Mouse (Mus musculus) lung, postnatal 36 days (tissue): ENCODE measurements around the gene Rbbp8nl.

Experiments
- DNase-seq: peaks from one replicate; pipeline ENCODE4 v3.0.0; 2022; ENCODE audit warnings: mixed read lengths

Gene Rbbp8nl

DNA sequence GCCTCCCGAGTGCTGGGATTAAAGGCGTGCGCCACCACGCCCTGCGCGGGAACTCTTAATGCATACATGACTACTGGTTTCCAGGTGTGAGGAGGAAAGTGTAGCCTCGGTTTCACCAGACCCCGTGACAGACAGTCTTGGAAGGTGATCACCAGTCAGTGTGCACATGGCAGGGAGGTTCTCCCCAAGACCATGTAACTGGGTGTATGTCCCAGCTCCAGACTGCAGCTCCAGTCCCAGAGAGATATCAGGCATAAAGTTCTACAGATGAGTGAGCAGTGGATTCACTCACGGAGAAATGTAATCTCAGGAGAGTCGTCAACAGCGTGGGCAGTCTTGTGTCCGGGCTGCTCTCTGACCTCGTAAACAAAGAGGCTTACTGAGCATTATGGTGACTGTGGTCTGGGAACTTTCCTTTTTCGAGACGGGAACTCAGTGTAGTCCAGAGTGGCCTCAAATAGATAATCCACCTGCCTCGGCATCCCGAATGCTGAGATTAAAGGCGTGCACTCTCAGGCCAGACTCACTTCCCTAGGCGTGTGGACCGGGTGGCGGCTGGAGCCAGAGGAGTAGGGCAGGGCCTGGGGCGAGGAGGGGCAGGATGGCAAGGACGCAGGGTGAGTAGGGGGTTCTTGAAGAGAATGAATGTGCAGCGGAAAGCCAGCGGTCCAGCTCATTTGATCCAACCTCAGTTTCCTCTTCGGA lies 33.2 kb downstream of the Rbbp8nl start:
- DNase-seq = no peak

DNA sequence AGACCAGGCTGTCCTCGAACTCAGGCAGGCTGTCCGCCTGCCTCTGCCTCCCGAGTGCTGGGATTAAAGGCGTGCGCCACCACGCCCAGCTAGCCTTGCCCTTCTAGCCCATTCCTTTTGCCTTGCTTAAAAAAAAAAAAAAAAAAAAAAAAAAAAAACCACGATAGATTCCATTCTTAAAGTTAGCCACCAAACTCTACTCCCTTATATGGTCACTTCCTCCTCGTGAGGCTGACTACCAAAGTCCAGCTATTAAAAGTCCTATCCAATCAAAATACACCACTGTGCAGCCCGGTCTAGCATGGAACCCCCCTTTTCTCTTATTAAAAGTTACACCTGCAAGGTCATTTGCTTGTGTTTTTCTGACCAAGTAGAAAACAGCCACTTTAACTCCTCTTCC lies 34.0 kb downstream of the Rbbp8nl start:
- DNase-seq = no peak

DNA sequence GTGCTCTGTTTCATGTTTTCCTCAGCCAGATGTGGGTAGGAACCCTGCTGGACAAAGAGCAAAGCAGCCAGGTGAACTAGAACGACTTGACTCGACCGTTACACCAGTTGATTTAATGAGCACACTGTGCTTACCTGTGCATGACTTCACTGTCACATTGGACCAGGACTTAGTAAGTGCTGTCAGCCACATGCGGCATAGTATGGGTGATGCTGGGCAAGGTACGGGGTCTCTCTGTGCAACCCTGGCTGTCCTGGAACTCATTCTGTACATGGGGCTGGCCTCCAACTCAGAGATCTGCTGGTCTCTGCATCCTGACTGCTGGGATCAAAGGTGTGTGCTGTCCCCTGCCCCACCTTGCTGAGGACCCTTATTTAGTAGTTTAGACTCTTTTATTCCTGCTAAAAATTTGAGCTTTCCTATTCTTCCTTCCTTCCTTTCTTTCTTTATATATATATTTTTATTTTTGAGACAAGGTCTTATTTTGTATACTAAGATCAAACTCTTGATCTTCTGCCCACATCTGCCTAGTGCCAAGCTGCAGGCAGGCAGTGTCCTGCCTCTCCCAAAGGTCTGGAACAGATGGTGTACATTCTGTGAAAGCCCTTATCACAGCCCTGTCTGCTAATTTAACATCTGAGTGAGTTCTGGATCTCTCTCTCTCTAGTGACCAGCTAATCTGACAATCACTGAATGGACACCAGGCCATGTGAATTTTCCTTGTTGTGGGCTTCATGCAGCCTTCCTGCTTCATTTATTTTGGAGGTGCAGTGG lies 35.1 kb downstream of the Rbbp8nl start:
- no peak for DNase-seq

DNA sequence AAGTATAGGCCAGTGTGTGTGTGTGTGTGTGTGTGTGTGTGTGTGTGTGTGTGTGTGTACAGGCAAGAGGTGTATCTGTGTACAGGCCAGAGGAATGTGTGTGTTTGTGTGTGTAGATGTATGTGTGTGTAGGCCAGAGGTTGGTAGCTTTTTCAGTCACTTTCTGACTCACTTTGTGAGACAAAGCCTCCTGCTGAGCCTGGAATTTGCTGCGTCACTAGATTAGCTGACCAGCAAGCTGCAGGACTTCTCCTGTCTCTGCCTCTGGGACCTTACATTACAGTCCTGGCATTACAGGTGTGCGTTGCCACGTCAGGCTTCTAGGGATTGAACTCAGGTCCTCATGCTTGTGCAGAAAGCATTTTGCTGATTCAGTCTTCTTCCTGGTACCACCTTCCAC lies 37.8 kb downstream of the Rbbp8nl start:
- no peak for DNase-seq

DNA sequence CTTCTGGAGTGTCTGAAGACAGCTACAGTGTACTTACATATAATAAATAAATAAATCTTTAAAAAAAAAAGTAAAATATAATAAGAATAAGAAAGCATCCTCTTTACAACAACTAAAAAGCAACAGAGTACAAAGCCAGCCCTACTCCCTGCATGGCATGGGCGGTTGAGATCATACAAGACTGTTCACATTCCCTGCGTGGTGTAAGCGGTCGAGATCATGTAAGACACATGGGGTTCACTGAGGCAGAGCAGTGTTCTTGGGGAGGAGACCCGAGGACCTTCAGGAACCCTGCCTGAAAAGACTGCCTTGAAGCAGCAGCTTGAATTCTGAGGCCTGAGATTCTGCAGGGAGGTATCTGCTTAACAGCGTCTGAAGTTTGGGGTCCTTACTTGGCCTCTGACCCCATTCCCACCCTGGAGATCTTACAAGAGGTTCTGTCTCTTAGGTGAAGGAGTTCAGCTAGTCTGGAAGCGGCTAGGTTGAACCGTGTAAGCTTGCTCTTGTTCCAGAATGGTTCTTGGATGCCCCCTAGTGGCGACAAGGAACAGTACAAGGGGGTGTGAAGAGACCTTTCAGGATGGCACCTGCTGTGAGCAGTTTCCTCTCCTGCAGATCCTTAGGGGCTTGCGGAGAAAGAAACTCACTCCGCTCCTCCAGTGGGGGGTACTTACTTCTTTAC lies 38.6 kb downstream of the Rbbp8nl start:
- DNase-seq = peak; percentile 86

DNA sequence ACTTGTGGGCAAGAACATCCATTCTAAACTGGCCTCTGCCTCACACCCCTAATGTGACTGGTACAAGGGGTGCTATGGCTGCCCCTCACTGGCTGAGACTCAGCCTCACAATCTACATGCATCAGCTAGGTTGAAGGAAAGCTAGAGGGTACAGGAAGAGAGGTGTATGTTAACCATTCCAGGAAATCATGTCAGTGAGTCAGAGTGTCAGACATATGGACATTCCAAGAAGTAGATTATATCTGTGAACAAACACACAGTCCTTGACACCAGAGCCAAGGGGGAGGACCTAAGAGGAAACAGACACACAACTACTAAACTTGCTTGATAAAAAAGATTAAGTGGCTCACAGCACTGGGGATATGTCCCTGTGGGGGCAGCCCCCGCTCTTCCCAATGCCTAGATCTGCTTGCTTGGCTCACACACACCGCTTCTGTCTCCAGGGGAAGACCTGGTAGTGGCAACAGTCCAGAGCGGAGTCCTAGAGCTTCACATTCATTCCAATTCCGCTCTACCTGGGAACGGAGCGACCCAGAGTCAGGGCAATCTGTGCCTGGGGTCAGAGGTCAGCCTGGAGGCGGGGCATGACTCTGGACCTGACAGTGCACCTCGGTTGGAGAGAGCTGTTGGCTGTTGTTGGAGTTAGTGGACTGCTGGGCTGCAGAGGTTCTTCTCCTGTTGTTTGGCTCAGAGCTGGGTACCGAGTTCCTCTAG lies 40.6 kb downstream of the Rbbp8nl start:
- DNase-seq = no peak

DNA sequence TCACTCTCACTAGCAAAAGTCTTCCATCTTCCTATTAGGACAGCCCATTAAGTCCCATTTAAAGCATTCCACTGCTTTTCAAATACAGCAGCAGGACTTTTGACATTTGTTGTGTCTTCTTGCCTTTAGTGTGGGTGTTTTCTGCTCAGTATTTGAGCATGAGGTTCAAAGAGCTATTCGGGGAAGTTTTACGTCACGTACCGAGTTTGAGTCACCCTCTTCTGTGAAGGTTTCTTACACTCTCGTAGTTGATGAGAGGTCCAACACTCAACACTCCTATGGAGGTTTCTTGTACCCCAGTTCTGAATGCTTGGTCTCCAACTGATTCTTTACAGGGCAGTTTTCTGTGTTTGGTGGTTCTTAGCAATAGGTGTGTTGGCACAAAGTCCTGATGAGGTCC lies 41.8 kb downstream of the Rbbp8nl start:
- no peak for DNase-seq

DNA sequence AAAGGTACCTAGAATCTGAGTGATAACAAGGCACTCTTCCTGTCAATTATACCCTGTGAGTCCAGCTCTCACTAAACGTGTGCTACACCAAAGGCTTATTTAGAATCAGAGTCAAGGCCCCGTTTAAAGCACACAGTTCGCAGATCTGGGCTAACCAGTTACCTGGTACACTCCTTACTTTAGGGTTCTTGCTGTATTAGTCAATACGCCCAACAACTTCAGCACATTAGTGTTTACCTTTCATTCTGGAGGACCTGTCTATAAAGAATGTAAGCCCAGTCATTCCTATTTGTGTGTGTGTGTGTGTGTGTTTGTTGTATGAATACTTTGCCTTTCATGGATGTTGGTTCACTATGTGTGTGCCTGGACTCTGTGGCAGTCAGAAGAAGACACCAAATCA lies 46.6 kb downstream of the Rbbp8nl start:
- peak; percentile 76 for DNase-seq

DNA sequence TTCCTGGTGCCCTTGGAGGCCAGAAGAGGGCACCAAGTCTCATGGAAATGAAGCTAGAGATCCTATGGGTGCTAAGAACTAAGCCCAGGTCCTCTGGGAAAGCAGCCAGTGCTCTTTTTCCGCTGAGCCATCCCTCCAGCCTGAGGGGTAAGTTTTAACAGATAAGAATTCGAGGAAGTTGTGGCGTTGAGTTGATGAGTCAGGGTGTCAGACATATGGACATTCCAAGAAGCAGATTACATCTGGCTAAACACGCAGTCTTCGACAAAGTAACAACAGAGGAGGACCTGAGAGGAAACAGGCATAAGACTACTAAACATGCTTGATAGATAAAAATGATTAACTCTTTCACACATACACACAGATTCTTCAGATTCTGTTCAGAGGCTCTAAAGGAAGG lies 51.1 kb downstream of the Rbbp8nl start:
- no peak for DNase-seq

DNA sequence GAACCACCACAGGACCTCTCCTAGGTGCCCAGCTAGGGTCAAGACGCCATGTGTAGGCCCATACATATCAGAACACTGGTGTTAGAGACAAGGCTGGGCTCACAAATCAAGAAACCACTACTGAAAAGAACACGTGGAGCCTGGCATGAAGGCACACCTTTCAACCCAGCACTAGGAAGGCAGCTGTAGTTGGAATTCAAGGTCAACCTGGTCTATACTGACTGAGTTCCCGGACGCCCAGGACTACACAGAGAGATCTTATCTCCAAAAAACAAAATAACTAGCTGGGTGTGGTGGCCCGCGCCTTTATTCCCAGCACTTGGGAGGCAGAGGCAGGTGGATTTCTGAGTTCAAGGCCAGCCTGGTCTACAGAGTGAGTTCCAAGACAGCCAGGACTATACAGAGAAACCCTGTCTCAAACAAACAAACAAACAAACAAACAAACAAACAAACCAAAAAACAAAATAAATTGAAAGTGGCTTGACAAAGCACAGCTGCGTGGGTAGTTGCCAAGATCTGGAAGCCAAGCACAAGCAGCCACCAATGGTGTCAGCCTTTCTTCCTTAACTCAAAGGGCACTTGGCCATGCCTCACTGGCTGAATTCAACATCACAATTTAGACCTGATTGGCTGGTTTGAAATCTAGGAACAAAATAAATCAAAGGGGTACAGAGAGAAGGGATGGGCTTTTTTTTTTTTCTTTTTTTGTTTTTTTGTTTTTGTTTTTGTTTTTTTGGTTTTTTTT lies 51.9 kb downstream of the Rbbp8nl start:
- no peak for DNase-seq

DNA sequence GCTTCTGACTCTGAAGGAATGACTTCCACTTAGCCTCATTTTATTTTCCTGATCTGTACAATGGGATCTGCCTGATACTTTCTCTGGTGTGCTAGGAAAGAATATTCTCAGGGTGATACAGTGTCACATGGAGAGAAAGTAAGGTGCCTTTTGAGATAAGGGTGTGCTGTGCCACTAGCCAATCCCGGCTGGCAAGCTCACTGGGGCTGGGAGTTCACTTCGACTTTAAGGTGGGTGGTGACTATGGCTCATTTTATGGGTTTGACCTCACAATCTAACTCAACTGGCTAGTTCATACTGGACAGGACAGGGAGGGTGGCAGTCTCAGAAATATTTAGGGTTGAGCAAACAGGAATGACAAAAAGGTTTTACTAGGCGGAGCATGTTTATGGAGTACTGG lies 52.7 kb downstream of the Rbbp8nl start:
- no peak for DNase-seq

DNA sequence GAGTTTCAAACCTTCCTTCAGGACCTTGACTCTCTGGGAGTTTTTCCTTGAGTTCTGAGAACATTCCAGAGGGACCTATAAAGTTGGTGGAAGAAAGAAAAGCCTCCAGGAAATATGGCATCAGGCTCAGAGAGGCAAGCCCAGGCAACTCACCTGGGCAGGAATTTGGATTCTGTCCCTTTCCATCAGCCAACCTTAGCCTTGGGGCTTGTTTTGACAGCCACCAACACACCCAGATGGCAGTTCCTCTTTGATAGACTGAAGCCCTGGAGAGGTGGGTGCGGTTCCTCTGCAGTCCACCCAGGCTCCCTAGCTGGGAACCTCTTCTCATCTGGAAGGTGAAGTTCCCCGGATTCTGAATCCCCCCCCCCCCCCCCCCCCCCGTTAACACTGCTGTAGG lies 53.2 kb downstream of the Rbbp8nl start:
- no peak for DNase-seq

DNA sequence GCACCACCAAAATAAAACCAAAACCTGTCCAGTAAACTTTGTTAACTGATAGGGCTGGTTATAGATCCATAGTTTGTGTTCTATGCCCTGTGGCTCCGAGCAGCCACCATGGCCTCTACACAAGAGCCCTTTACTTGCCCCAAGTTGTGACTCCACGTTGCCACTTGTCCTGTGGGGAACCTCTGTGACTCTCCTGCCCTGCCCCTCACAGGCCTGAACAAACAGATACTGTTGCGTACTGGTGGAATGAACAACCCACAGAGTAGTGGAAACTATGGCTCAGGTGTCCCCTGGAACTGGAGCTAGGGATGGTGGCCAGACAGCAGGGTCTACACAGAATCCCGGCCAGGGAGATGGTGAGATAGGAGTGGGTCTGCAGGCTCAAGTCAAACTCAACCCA lies 53.9 kb downstream of the Rbbp8nl start:
- DNase-seq = no peak

DNA sequence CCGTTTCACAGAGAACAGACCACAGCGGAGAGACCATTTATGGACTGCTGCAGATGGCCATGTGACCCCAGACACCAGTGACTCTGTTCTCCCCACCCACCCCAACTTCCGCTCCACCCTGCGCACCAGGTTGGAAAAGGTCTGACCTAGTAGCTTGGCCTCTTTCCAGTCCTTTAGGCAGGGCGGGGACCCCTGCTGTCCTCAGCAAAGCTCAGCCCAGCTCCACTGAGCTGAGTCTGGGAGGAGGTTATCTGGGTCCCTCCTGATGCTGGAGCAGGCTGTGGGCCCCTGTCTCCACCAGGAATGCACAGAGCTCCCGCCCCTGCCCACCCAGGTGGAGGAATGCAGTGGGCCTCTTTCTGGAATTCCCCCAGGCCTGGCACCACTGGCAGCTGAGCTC lies 54.7 kb downstream of the Rbbp8nl start:
- DNase-seq = peak; percentile 66

DNA sequence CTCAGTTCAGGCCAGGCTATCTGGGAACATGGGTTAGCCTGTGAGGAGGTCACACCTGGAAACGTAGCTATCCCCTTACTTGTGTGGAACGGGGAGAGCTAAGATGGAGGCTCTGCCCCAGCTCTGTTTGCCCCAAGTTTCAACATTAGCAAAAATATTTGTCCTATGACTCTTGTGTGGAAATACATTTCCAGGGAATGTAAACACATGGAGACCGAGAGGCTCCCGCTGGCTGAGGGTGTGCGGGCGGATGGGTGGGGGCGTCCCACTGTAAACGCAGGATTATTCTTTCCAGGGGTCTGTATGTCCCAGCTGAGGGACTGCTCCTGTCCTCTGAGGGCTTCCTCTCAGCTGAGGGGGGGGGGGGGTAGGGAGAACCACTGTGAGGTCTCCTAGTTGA lies 55.3 kb downstream of the Rbbp8nl start:
- DNase-seq = no peak

DNA sequence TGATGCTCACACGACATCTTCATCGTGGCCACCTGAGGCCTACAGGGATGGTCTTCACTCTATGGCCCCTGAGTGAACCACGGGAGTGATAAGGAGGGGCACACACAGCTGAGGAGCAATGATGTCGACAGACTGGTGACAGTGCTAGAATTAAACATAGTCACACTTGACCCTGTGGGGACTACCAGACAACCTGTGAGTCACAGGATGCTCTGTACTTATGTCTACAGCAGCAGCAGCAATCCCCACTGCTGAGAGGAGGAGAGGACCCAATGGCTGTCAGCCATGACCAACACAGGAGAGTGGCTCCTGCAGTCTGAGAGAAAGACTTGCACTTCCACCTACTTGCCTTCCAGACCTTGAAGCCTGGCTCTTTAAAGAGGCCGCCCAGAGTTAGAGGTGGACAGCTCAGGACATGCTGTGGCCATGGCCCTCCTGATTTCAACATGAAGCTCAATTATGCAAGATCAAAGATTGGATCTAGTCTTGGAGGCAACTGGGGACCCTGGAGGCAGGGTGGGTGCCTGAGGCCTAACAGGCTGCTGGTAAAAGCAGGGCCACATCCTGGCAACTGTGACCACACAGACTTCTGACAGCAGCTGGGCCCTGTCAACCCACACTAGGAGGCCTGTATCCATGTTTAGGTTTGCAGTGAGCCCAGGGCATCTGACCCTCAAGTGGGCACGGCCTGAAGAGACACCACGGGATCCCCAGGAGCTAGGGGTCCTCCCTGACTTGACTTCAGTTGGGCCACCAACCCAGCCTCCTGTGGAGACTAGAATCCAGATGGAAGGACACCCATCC lies 56.4 kb downstream of the Rbbp8nl start:
- DNase-seq = no peak

DNA sequence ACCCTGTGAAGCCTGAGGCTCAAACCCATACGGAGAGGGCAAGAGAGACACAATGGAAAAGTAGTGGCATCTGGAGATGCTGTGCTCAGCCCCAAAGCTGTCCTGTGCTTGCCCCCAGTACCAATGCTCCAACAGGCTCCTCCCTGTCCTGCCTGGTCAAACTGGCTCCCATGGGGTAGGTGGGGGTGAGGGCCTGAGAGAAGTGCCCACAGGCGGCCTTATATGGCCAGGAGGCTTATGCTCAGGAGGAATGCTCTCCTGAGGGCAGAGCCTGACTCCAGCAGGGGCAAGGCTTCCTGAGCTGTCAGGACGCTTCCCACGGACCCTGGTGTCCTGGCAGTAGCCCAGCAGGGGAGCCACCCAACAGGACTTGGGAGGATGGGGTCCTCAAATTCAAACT lies 59.2 kb downstream of the Rbbp8nl start:
- DNase-seq = peak; percentile 47

DNA sequence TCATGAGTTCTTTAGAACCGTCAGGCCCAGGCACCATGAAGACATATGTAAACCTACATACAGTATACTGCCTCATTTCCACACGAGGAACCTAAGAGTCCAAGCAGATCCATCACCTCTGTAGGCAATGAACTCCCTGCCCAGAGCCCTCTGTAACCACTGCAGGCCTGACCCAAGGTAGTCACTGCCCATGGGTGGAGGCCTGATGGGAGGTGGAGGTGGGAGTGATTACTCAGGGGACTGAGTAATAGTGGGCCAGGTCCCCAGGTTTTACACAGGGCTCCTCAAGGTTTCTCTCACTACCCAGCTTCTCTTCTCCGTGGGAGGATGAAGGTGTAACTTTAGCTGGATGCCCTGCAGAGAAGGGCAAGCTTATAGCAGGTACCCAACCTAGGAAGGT lies 60.5 kb downstream of the Rbbp8nl start:
- no peak for DNase-seq

DNA sequence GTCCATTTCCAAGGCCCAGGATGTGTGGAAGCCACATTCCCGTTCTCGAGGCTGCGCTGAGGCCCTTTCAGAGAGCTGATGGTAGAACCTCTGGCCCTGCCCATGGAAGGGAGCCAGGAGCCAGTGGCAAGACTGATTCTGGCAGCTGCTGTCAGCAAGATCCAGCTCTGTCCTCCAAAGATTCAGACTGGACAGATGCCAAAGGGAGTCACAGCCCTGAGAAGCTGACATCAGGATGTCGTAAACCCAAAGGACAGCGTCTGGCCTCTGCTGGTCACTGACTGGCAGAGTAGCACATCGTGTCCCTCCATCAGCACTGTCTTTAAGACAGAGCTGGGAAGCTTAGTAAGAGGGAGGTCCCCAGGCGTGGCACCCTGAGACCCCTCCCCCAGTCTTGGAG lies 61.1 kb downstream of the Rbbp8nl start:
- peak; percentile 74 for DNase-seq

DNA sequence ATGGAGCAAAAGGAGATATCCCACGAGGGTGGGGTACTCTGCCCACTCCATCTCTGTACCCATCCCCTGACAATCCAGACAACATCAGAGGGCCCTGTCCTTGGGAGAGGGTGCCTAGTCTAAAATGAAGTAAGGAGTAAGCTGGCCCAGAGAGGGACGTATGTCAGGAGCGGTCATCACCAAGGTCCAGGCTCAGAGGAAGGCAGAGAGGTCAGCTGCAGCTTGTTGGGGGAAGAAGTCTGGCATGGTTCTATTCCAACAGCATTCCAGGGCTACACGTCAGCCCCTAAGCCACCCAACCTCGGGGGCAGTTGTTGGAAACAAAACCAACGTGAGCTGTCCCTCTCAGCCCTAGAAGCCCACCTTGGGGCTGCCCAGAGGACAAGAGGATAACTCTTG lies 61.6 kb downstream of the Rbbp8nl start:
- no peak for DNase-seq
